Mouse (Mus musculus) monocyte, adult 5-6 weeks (primary cell): ENCODE results near the gene Psmc3ip. TPM values are rescaled to one million over a fixed set of nuclear protein-coding genes. Genes with fewer than 3 reads are reported as not detected.
"Not testable (repeated sequence)": the region's sequence is repeated elsewhere in the genome, so short reads cannot be mapped to it uniquely, and the experiment has no call there.

Source experiments
- ATAC-seq: fragments of 153-309, 156-312 bp; replicated peaks from 2 replicates; pipeline ENCODE4 v1.8.0; 2017; ENCODE audit warnings: mild to moderate bottlenecking; ENCODE audit not compliant: low TSS enrichment, insufficient number of reproducible peaks, severe bottlenecking, poor library complexity, low FRiP score
- total RNA-seq: library from RNA; stranded (forward); fragments of 200-1000, 200-491, 200-594 nt; gene quantifications from 3 replicates; pipeline ENCODE4 v1.2.3, GENCODE M21; 2017

The Psmc3ip gene
- 5.0 to 6.2 TPM in 2 of 3 replicates, not detected in the other for total RNA-seq

GRCm38 (mm10) chr11:101095314-101096024 is at the start of gene Psmc3ip:
TSS of gene Psmc3ip (minus strand) at chr11:101095436.
- ATAC-seq = peak; percentile 97

- peak; percentile 72 for ATAC-seq
Observed at GRCm38 (mm10) chr11:101143338-101144225, 48.3 kb upstream of the Psmc3ip start.

DNA sequence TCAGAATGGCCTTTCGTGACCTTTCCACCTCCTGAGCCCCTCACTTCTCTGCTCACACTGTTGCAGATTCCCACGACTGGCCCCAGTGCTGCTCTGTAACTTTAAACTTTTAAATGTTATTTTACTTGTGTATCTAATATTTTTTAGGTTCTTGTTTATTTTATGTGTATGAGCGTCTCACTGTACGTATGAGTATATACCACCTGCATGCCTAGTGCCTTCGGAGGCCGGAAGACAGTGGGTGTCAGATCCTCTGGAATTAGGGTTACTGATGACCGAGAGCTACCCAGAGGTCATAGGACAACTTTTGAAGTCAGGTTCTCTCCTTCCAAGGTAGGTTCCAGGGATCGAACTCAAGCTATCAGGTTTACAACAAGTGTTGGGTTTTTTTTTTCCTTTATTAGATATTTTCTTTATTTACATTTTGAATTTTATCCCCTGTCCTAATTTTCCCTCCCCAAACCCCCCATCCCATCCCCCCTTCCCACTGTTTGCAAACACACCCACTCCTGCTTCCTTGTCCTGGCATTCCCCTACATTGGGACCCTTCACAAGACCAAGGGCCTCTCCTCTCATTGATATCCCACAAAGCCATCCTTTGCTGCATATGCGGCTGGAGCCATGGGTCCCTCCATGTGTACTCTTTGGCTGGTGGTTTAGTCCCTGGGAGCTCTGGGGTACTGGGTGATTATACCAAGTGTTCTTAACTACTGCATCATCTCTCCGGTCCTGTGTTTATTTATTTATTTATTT is 47.2 kb upstream of the Psmc3ip start:
- ATAC-seq = no peak

- no peak for ATAC-seq
Observed at GRCm38 (mm10) chr11:101141088-101141487, 45.9 kb upstream of the Psmc3ip start.

DNA sequence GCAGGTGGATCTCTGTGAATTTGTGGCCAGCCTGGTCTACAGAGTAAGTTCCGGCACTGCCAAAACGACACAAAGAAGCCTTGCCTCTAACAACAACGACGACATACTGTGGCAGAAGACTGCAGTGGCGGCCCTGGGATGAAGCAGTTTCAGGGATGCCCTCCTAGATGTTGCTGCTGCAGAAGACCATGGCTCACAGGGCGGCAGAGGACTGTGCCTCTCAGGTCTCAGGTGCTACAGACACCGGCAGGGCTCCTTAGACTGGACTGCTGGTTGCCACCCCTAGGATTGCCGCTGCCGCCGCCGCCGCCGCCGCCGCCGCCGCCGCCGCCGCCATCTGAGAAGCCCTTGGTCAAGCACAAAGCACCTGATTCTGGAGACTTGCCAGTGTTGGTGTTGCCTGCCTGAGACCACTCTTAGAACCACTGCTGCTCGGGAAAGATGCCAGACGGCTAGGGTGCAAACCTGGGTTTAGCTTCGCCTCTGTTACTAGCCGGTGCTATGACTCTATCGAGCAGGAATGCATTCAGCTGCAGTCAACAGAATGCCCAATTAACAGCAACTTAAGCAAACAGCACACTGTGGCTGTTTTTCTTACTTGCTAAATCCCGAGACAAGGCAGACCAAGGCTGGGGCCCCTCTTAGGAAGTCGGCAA is 45.1 kb upstream of the Psmc3ip start:
- no peak for ATAC-seq

- peak; percentile 33; the same call in 1 of the 2 replicates for ATAC-seq
Observed at GRCm38 (mm10) chr11:101138536-101139181, 43.4 kb upstream of the Psmc3ip start.

DNA sequence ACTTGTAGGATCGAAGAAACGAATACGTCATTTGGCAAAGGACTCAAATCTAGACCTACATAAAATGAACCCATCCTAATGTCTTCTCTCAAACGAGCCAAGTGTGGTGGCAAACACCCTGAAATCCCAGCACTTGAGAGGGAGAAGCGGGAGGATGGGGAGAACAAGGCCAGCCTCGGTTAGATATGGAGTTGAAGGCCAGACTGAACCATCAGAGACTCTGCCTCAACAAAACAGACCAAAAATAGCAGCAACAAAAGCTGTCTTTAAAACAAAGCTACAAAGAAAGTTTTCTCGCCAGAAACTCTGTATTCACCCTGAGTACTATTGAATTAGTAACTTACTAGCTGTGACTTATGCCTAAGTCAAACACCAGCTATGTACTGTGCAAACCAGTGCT is 41.8 kb upstream of the Psmc3ip start:
- ATAC-seq = no peak

DNA sequence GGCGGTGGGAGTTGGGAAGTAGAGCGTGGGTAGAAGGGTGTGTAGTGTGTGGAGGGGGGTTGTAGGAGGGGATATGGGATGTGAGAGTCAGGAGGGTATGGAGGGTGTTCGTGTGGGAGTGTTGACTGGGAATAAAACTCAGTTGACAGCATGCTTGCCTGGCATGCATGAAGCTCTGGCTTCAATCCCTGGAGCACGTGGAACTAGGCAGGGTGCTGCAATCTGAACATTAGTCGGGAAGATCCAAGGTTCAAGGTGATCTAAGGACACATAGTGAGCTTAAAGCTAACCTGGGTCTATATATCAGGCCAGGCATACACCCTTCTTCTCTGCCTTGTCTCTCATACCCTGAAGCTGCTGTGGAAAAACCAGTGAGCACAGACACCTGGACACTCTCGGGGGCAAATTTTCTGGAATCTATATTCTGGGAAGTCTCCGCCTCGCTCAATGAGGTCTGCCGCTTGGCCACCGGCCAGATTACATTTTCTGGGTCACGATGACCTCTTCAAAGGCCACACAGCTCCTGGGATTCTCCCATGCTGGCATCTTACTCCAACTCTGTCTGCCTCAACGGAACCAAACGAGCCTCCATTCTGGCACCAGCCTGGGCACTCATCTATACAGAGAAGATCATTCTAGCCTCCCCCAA is 39.1 kb upstream of the Psmc3ip start:
- no peak for ATAC-seq

DNA sequence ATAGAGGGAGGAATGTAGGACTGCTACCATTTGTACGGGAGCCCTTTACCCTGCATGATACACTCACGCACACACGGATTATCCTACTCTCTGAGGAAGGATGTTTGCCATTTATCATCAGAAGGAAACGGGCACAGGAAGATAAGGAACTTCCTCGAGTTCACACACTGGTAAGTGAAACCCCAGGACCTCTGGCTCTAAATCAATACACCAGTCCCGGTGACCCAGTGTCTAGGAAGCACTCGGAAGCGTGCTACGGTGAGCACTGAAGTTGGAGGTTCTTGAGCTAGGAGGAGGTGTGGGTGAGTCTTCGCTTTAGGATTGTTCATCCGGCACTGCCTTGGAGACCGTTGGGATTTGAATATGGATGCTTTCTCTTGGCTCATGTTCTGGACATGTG is 37.8 kb upstream of the Psmc3ip start:
- no peak for ATAC-seq

GRCm38 (mm10) chr11:101131701-101132100 is 36.5 kb upstream of the Psmc3ip start:
- no peak for ATAC-seq

DNA sequence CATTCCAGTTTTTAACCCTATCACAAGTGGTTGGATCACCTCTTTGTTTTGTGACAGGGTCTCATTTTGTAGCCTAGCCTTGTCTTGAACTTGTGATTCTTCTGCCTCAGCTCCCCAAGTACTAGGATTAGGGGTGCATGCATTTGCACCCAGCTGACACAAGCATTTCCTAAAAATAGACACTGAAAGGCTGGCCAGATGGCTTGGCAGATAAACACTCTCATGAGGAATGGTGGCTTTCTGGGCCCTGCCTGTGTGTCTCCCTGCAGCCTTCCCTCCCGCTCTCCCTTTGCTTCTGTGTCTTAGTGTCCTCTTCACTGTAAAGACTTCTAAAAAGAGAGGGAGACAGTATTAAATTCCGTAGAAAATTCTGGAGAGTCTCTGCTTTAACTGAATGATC is 36.0 kb upstream of the Psmc3ip start:
- no peak for ATAC-seq

- ATAC-seq = no peak
Observed at GRCm38 (mm10) chr11:101130056-101130756, 35.0 kb upstream of the Psmc3ip start.

DNA sequence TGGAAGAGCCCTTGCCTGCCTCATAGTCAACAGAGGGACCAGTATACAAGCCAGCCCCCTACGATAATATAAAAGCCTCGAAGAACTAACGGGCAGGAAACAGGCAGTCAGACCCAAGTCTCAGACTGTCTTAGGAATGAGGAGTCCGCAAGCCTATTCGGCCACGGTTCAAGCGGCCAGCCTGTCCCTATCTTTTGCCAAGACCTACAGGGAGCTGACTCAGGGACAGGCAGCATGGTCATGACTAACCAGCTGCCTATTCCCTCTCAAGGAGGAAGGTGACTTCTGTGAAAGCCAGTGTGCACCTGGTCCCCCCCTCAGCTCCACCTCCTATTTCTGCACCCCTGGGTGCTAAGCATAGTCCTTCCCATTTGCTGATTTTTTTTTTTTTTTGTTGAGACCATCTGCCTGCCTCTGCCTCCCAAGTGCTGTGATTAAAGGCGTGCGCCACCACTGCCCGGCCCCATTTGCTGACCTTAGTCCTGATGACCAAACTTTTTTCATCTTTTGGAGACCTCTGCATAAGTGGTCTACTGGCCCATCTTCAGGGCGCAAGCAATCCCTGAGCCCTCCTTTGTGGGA is 33.9 kb upstream of the Psmc3ip start:
- ATAC-seq = no peak

- no peak for ATAC-seq
Observed at GRCm38 (mm10) chr11:101127075-101127474, 31.8 kb upstream of the Psmc3ip start.

DNA sequence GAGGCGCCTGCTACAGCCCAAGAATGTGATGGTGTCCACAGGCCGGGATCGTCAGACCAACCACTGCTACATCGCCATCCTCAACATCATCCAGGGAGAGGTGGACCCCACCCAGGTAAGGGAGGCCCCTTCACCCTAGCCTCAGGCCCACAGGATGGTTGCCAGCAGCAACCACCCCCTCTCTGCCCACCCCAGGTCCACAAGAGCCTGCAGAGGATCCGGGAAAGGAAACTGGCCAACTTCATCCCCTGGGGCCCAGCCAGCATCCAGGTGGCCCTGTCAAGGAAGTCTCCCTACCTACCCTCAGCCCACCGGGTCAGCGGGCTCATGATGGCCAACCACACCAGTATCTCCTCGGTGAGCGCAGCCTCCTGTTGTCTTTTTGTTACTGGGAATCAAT is 29.8 kb upstream of the Psmc3ip start:
- ATAC-seq = not testable (repeated sequence)

DNA sequence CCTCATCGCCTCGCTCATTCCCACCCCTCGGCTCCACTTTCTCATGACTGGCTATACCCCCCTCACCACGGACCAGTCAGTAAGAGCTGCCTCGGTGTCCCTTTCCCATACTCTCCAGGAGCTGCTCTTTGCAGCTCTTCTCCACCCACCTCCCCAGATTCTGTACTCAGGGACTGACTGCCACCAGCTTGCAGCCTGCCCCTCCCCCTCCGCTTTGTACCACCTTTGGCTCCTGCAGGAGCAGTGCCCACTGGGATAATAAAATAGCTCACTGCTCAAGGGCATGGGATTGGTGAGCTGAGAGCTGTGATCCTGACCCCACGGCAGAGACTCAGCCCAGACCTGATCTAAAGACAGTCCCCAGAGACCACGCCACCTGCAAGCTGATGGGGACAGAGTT is 29.3 kb upstream of the Psmc3ip start:
- ATAC-seq = not testable (repeated sequence)
